ENCODE assay signal across 4 mouse cellular contexts in genomic region chr8:84623425-84623824, GRCm38 (mm10). TPM values are rescaled to one million over a fixed set of nuclear protein-coding genes. Genes with fewer than 3 reads are reported as not detected.
DNase-seq lines count a peak whose midpoint lies in the region; ATAC-seq and TF ChIP-seq lines count a peak whose summit lies in the region.
"Not testable (repeated sequence)": the region's sequence is repeated elsewhere in the genome, so short reads cannot be mapped to it uniquely, and the experiment has no call there.

No protein-coding gene starts in this region.

- not testable (repeated sequence) for H3K9me3 ChIP-seq in liver, embryonic 11.5 days (ENCODE audit: control insufficient read depth, low read length); liver, embryonic 12.5 days (replicated peaks); liver, embryonic 13.5 days (replicated peaks); liver, embryonic 14.5 days (ENCODE audit: control insufficient read depth, low read length)

- H3K4me3 ChIP-seq in liver, embryonic 11.5 days (ENCODE audit: low read depth, low read length); liver, embryonic 12.5 days; liver, embryonic 13.5 days (replicated peaks); liver, embryonic 14.5 days (ENCODE audit: insufficient read depth in 1 of 2, low read depth in 2 of 2, low read length in 2 of 2): not testable (repeated sequence)

- not testable (repeated sequence) for H3K27me3 ChIP-seq in liver, embryonic 11.5 days (replicated peaks; ENCODE audit: control insufficient read depth, insufficient read depth, low read length); liver, embryonic 14.5 days (ENCODE audit: control insufficient read depth, insufficient read depth, low read length)
- peaks cover 36% of the 10 kb centered on the region for H3K27me3 ChIP-seq in liver, embryonic 12.5 days (replicated peaks)
- H3K27me3 ChIP-seq in liver, embryonic 13.5 days = peaks cover 22% of the 10 kb centered on the region

- not testable (repeated sequence) for H3K4me1 ChIP-seq in liver, embryonic 11.5 days (replicated peaks; ENCODE audit: control insufficient read depth, insufficient read depth, low read length)
- H3K4me1 ChIP-seq in liver, embryonic 12.5 days = peaks cover 27% of the 10 kb centered on the region
- peaks cover 18% of the 10 kb centered on the region for H3K4me1 ChIP-seq in liver, embryonic 13.5 days (replicated peaks)
- H3K4me1 ChIP-seq in liver, embryonic 14.5 days (replicated peaks; ENCODE audit: control insufficient read depth in 2 of 2, insufficient read depth in 2 of 2, low read length in 1 of 2) = peaks cover 4 to 10% of the 10 kb centered on the region in 2 experiments; a peak in 3 of 4 replicates

- ATAC-seq in liver, embryonic 11.5 days (replicated peaks; ENCODE audit: low FRiP score) = 0 out of 2 replicates have a peak, but pooled peaks have one; percentile 53
- peak; percentile 60; the same call in 1 of the 2 replicates for ATAC-seq in liver, embryonic 12.5 days
- ATAC-seq in liver, embryonic 13.5 days (ENCODE audit: low read depth) = peak; percentile 54; the same call in 1 of the 2 replicates
- peak; percentile 48; the same call in 1 of the 2 replicates for ATAC-seq in liver, embryonic 14.5 days (ENCODE audit: insufficient read depth)

- H3K27ac ChIP-seq in liver, embryonic 11.5 days (ENCODE audit: low read depth, low read length); liver, embryonic 12.5 days; liver, embryonic 13.5 days; liver, embryonic 14.5 days: not testable (repeated sequence)

- TF ChIP-seq CTCF in liver, embryonic 14.5 days (IDR thresholded peaks at IDR 0.05; ENCODE audit: low read depth) = not testable (repeated sequence)

- not testable (repeated sequence) for DNase-seq in liver, embryonic 11.5 days (ENCODE audit: low spot score); liver, embryonic 13.5 days; liver, embryonic 14.5 days (ENCODE audit: low read depth in 3 of 3, low spot score in 3 of 3)

- not testable (repeated sequence) for H3K9ac ChIP-seq in liver, embryonic 11.5 days (ENCODE audit: low read depth, low read length); liver, embryonic 12.5 days; liver, embryonic 13.5 days; liver, embryonic 14.5 days (replicated peaks)

- TF ChIP-seq EP300 in liver, embryonic 14.5 days (IDR thresholded peaks at IDR 0.05; ENCODE audit: low read depth) = not testable (repeated sequence)

- not testable (repeated sequence) for H3K36me3 ChIP-seq in liver, embryonic 11.5 days (ENCODE audit: control insufficient read depth, insufficient read depth, low read length); liver, embryonic 12.5 days; liver, embryonic 13.5 days; liver, embryonic 14.5 days (replicated peaks; ENCODE audit: control insufficient read depth, insufficient read depth, low read depth)

- H3K4me2 ChIP-seq in liver, embryonic 11.5 days; liver, embryonic 13.5 days; liver, embryonic 14.5 days (ENCODE audit: low read depth): not testable (repeated sequence)
- peak overlapping the region; percentile 9; the same call in 1 of the 2 replicates for H3K4me2 ChIP-seq in liver, embryonic 12.5 days

- 76% methylated on average over 4 of the region's 4 CpGs for WGBS in liver, embryonic 11.5 days
- 54% methylated on average over 4 of the region's 4 CpGs for WGBS in liver, embryonic 12.5 days (ENCODE audit: insufficient replicate concordance)
- WGBS in liver, embryonic 13.5 days (ENCODE audit: insufficient replicate concordance) = 61% methylated on average over 4 of the region's 4 CpGs
- 55% methylated on average over 4 of the region's 4 CpGs for WGBS in liver, embryonic 14.5 days (ENCODE audit: insufficient replicate concordance)

RNA-seq across cellular contexts. Expression of gene Ier2, which starts 39.2 kb away (rescaled TPM):
- polyA plus RNA-seq in liver, embryonic 11.5 days (2014; fragmentation: Nextera tagmentation; extraction: Ambion mirVana) = 46.5 and 50.1 TPM in 2 replicates
- polyA plus RNA-seq in liver, embryonic 12.5 days (2016; fragmentation: Nextera tagmentation; extraction: Ambion mirVana) = 36.4 and 37.4 TPM in 2 replicates
- polyA plus RNA-seq in liver, embryonic 13.5 days (2015; fragmentation: Nextera tagmentation; extraction: Ambion mirVana) = 20.5 and 24.1 TPM in 2 replicates
- 6.2 and 8.4 TPM in 2 replicates for polyA plus RNA-seq in liver, embryonic 14.5 days (2012; rRNA removed)
- polyA plus RNA-seq in liver, embryonic 14.5 days (2014; fragmentation: Nextera tagmentation; extraction: Ambion mirVana) = 12.6 and 15.0 TPM in 2 replicates
